Mouse (Mus musculus) small intestine, adult 2 months (tissue): ENCODE data around the gene Ctnnd2. TPM values are rescaled to one million over a fixed set of nuclear protein-coding genes. Genes with fewer than 3 reads are reported as not detected.

Experiments used
- H3K27ac ChIP-seq: fragments of 200-500 bp; 2 replicates; pipeline ENCODE4 v1.5.1; 2012; ENCODE audit warnings: low read depth, low read length, control low read depth, inconsistent platforms; ENCODE audit not compliant: insufficient read depth
- H3K27me3 ChIP-seq: fragments of 200-500 bp; 2 replicates; pipeline ENCODE4 v1.6.1; 2012; ENCODE audit warnings: mild to moderate bottlenecking, moderate library complexity, low read length, inconsistent platforms; ENCODE audit not compliant: control insufficient read depth, insufficient read depth
- H3K36me3 ChIP-seq: fragments of 200-500 bp; 2 replicates; pipeline ENCODE4 v1.6.1; 2012; ENCODE audit warnings: mild to moderate bottlenecking, low read length, control low read depth, inconsistent platforms; ENCODE audit not compliant: control insufficient read depth, insufficient read depth
- H3K4me1 ChIP-seq: fragments of 200-500 bp; 2 replicates; pipeline ENCODE4 v1.6.1; 2012; ENCODE audit warnings: low read length, inconsistent platforms, mixed read lengths; ENCODE audit not compliant: control insufficient read depth, insufficient read depth, insufficient read length
- H3K4me3 ChIP-seq: fragments of 200-500 bp; 2 replicates; pipeline ENCODE4 v1.5.1; 2012; ENCODE audit warnings: low read depth, mild to moderate bottlenecking, control low read depth, inconsistent platforms, low read length, moderate library complexity
- CTCF ChIP-seq: fragments of 200-500 bp; IDR thresholded peaks from 2 replicates; pipeline ENCODE4 v1.5.1; 2012; ENCODE audit warnings: low read depth, mild to moderate bottlenecking, control low read depth, inconsistent platforms, low read length, moderate library complexity, mixed read lengths; ENCODE audit not compliant: insufficient replicate concordance, insufficient read length; ENCODE audit errors: extremely low read depth
- POLR2A ChIP-seq: fragments of 200-500 bp; IDR thresholded peaks from 2 replicates; pipeline ENCODE4 v1.6.1; 2012; ENCODE audit warnings: low read depth, mild to moderate bottlenecking, control low read depth, inconsistent platforms, low read length, moderate library complexity
- WGBS: fragments of 180-500 bp; shearing (Covaris S2); methylation state at CpG from one replicate; pipeline ENCODE4 v1.1.7; 2018; 5-methylcytosine and 5-hydroxymethylcytosine counted together
- polyA plus RNA-seq: library from polyadenylated mRNA; depleted of rRNA; stranded (reverse); fragments of >200 nt; gene quantifications from 2 replicates; pipeline ENCODE4 v1.2.3, GENCODE M21; 2012

Ctnnd2 gene
- polyA plus RNA-seq, 1 experiment = 1.3 TPM

- no peak overlapping the region for H3K27ac ChIP-seq
- no peak overlapping the region for H3K4me3 ChIP-seq
- WGBS = 81% methylated on average over 6 of the region's 6 CpGs
- H3K4me1 ChIP-seq = no peaks in the 10 kb centered on the region
- TF ChIP-seq CTCF (no peak), POLR2A (no peak)
- H3K27me3 ChIP-seq = no peaks in the 10 kb centered on the region
- no peaks in the 10 kb centered on the region for H3K36me3 ChIP-seq
These were observed 523.5 kb downstream of the Ctnnd2 start for GRCm38 (mm10) chr15:30695859-30696258.

- no peaks in the 10 kb centered on the region for H3K27me3 ChIP-seq
- no peaks in the 10 kb centered on the region for H3K4me1 ChIP-seq
- WGBS = 75% methylated on average over 5 of the region's 5 CpGs
- H3K4me3 ChIP-seq = no peak overlapping the region
- TF ChIP-seq CTCF (no peak), POLR2A (no peak)
- no peaks in the 10 kb centered on the region for H3K36me3 ChIP-seq
- H3K27ac ChIP-seq = no peak overlapping the region
These were observed 525.0 kb downstream of the Ctnnd2 start for GRCm38 (mm10) chr15:30697356-30697755.

- TF ChIP-seq POLR2A = no peak
- no peak for TF ChIP-seq CTCF
- no peaks in the 10 kb centered on the region for H3K4me1 ChIP-seq
- H3K27ac ChIP-seq = no peak overlapping the region
- no peaks in the 10 kb centered on the region for H3K27me3 ChIP-seq
- H3K4me3 ChIP-seq = no peak overlapping the region
- WGBS = 71% methylated on average over 6 of the region's 6 CpGs
- H3K36me3 ChIP-seq = no peaks in the 10 kb centered on the region
These were observed 528.4 kb downstream of the Ctnnd2 start for GRCm38 (mm10) chr15:30700762-30701161.

GRCm38 (mm10) chr15:30701592-30701991, 529.2 kb downstream of the Ctnnd2 start:
- no peak overlapping the region for H3K27ac ChIP-seq
- WGBS = 65% methylated on average over 5 of the region's 5 CpGs
- TF ChIP-seq POLR2A (no peak), CTCF (no peak)
- H3K4me3 ChIP-seq = no peak overlapping the region
- H3K27me3 ChIP-seq = no peaks in the 10 kb centered on the region
- H3K36me3 ChIP-seq = no peaks in the 10 kb centered on the region
- no peaks in the 10 kb centered on the region for H3K4me1 ChIP-seq

GRCm38 (mm10) chr15:30709026-30709753, 536.8 kb downstream of the Ctnnd2 start:
- Histone ChIP-seq H3K27me3 (no peaks in the 10 kb centered on the region), H3K4me3 (no peak overlapping the region), H3K36me3 (no peaks in the 10 kb centered on the region), H3K27ac (no peak overlapping the region), H3K4me1 (no peaks in the 10 kb centered on the region)
- TF ChIP-seq CTCF (no peak), POLR2A (no peak)
- 80% methylated on average over 10 of the region's 10 CpGs for WGBS

GRCm38 (mm10) chr15:30709754-30710105, 537.3 kb downstream of the Ctnnd2 start:
- H3K27me3 ChIP-seq = no peaks in the 10 kb centered on the region

GRCm38 (mm10) chr15:30714823-30715222, 542.4 kb downstream of the Ctnnd2 start:
- H3K27ac ChIP-seq = no peak overlapping the region
- H3K27me3 ChIP-seq = no peaks in the 10 kb centered on the region
- H3K4me3 ChIP-seq = no peak overlapping the region
- WGBS = 89% methylated on average over 2 of the region's 2 CpGs
- no peaks in the 10 kb centered on the region for H3K36me3 ChIP-seq
- no peak for TF ChIP-seq POLR2A
- no peak for TF ChIP-seq CTCF
- no peaks in the 10 kb centered on the region for H3K4me1 ChIP-seq

More at GRCm38 (mm10) chr15:30709754-30710105, 537.3 kb downstream of the Ctnnd2 start:
- WGBS = 60% methylated on average over 2 of the region's 2 CpGs
- TF ChIP-seq POLR2A (no peak), CTCF (no peak)
- no peaks in the 10 kb centered on the region for H3K4me1 ChIP-seq
- H3K4me3 ChIP-seq = no peak overlapping the region
- H3K36me3 ChIP-seq = no peaks in the 10 kb centered on the region
- no peak overlapping the region for H3K27ac ChIP-seq

- no peaks in the 10 kb centered on the region for H3K4me1 ChIP-seq
- 70% methylated on average over 3 of the region's 3 CpGs for WGBS
- H3K27ac ChIP-seq = no peak overlapping the region
- H3K4me3 ChIP-seq = no peak overlapping the region
- no peaks in the 10 kb centered on the region for H3K36me3 ChIP-seq
- H3K27me3 ChIP-seq = no peaks in the 10 kb centered on the region
- no peak for TF ChIP-seq POLR2A
- no peak for TF ChIP-seq CTCF
These were observed 546.4 kb downstream of the Ctnnd2 start for GRCm38 (mm10) chr15:30718811-30719210.
